Mouse (Mus musculus) granulocyte monocyte progenitor cell, adult 5-6 weeks (primary cell): Measurements from ENCODE around the gene Nr4a3. TPM values are rescaled to one million over a fixed set of nuclear protein-coding genes. Genes with fewer than 3 reads are reported as not detected.

ENCODE experiments used
- ATAC-seq: replicated peaks from 2 replicates; pipeline ENCODE4 v1.8.0; 2016; ENCODE audit warnings: mild to moderate bottlenecking, moderate TSS enrichment, inconsistent platforms; ENCODE audit not compliant: poor library complexity, severe bottlenecking
- total RNA-seq, 2 experiments: library from RNA; stranded (forward) in 1 of 2; stranded (reverse) in 1 of 2; fragments of 200-712, 200-1000 nt in 1 of 2; fragments of >200 nt in 1 of 2; fragmentation: Nextera tagmentation in 1 of 2; gene quantifications; 2 replicates each; pipeline ENCODE4 v1.2.3; 2014 to 2017

The Nr4a3 gene
- total RNA-seq, 2 experiments from 2014 or later, result 0.36 TPM; not detected in 1

- peak; percentile 10; the same call in 1 of the 2 replicates for ATAC-seq
Observed at GRCm38 (mm10) chr4:48048456-48049315, 3.7 kb downstream of the Nr4a3 start.

GRCm38 (mm10) chr4:48050020-48050419 is 5.1 kb downstream of the Nr4a3 start:
- ATAC-seq, result no peak

GRCm38 (mm10) chr4:48050442-48050841 is 5.5 kb downstream of the Nr4a3 start:
- no peak for ATAC-seq

- no peak for ATAC-seq
Observed at GRCm38 (mm10) chr4:48051086-48051673, 6.2 kb downstream of the Nr4a3 start.

- peak; percentile 55 for ATAC-seq
Observed at GRCm38 (mm10) chr4:48051674-48052121, 6.7 kb downstream of the Nr4a3 start.

GRCm38 (mm10) chr4:48061716-48062115 is 16.8 kb downstream of the Nr4a3 start:
- no peak for ATAC-seq

GRCm38 (mm10) chr4:48064311-48064710 is 19.4 kb downstream of the Nr4a3 start:
- no peak for ATAC-seq

- ATAC-seq, result no peak
Observed at GRCm38 (mm10) chr4:48066676-48067075, 21.7 kb downstream of the Nr4a3 start.

GRCm38 (mm10) chr4:48069111-48069510 is 24.2 kb downstream of the Nr4a3 start:
- no peak for ATAC-seq

- no peak for ATAC-seq
Observed at GRCm38 (mm10) chr4:48072006-48072405, 27.1 kb downstream of the Nr4a3 start.

GRCm38 (mm10) chr4:48073325-48073724 is 28.4 kb downstream of the Nr4a3 start:
- ATAC-seq, result no peak

GRCm38 (mm10) chr4:48074451-48075240 is 29.7 kb downstream of the Nr4a3 start:
- no peak for ATAC-seq

- ATAC-seq, result peak; percentile 78
Observed at GRCm38 (mm10) chr4:48076693-48077471, 31.9 kb downstream of the Nr4a3 start.

- no peak for ATAC-seq
Observed at GRCm38 (mm10) chr4:48078213-48078612, 33.3 kb downstream of the Nr4a3 start.

- ATAC-seq, result no peak
Observed at GRCm38 (mm10) chr4:48079285-48080039, 34.5 kb downstream of the Nr4a3 start.

- ATAC-seq, result no peak
Observed at GRCm38 (mm10) chr4:48083452-48083851, 38.5 kb downstream of the Nr4a3 start.

- no peak for ATAC-seq
Observed at GRCm38 (mm10) chr4:48086609-48087008, 41.7 kb downstream of the Nr4a3 start.

GRCm38 (mm10) chr4:48087497-48087896 is 42.5 kb downstream of the Nr4a3 start:
- no peak for ATAC-seq

GRCm38 (mm10) chr4:48093221-48093620 is 48.3 kb downstream of the Nr4a3 start:
- no peak for ATAC-seq
